Mouse (Mus musculus) left cerebral cortex, postnatal 14 days (tissue): ENCODE data around the gene Atp6v0d1. TPM values are rescaled to one million over a fixed set of nuclear protein-coding genes. Genes with fewer than 3 reads are reported as not detected.
"Not testable (repeated sequence)": the region's sequence is repeated elsewhere in the genome, so short reads cannot be mapped to it uniquely, and the experiment has no call there.

ENCODE experiments used
- DNase-seq, 2 experiments: peaks; one replicate each; pipeline ENCODE4 v3.0.0; 2021 to 2022; ENCODE audit warnings: low spot score in 2 of 2, mixed read lengths in 1 of 2
- intact Hi-C: fragments of 180-260 bp; cut with DNase I; formaldehyde crosslinking; loops from one replicate; pipeline ENCODE4 v1.15.1; 2025
- long read RNA-seq, 2 experiments: library from polyadenylated mRNA; stranded (forward); transcript quantifications; one replicate each; pipeline ENCODE4 v2.0.0; 2021
- total RNA-seq, 2 experiments: library from RNA; stranded (reverse); gene quantifications; 2 replicates each; pipeline ENCODE4 v1.2.3; 2021

The Atp6v0d1 gene
- total RNA-seq, result 100 to 1,000 TPM; 347 to 370 TPM
- long read RNA-seq, experiment 1, transcript Atp6v0d1-201 (8 exons, 1,629 nt), result major isoform, 319 of 342 reads
- long read RNA-seq, experiment 1, partial matches to known transcripts, result 14 of 342 reads
- long read RNA-seq, experiment 1, other reads (novel, unspliced or antisense), result 9 of 342 reads
- long read RNA-seq, experiment 2, transcript Atp6v0d1-201 (8 exons, 1,629 nt), result major isoform, 245 of 262 reads
- long read RNA-seq, experiment 2, partial matches to known transcripts, result 6 of 262 reads
- long read RNA-seq, experiment 2, other reads (novel, unspliced or antisense), result 11 of 262 reads

GRCm38 (mm10) chr8:105565952-105566702 lies at the start of gene Atp6v0d1:
Atp6v0d1 (minus strand) TSS chr8:105566047.
- intact Hi-C loops, result loop anchor here (2.0 kb wide), 1 partner anchor 39 kb away; the partner anchor contains the start of gene Ripor1
- DNase-seq, result peak; percentile 100

- no peak for DNase-seq
- intact Hi-C loops, result no loop called here
Measured at GRCm38 (mm10) chr8:105613830-105614511, 48.1 kb upstream of the Atp6v0d1 start.

- intact Hi-C loops, result no loop called here
- no peak for DNase-seq
Measured at GRCm38 (mm10) chr8:105613037-105613436, 47.2 kb upstream of the Atp6v0d1 start.

GRCm38 (mm10) chr8:105611836-105612235 lies 46.0 kb upstream of the Atp6v0d1 start:
- intact Hi-C loops, result no loop called here
- no peak for DNase-seq

- no peak for DNase-seq
- intact Hi-C loops, result no loop called here
Measured at GRCm38 (mm10) chr8:105609771-105610170, 43.9 kb upstream of the Atp6v0d1 start.

- intact Hi-C loops, result no loop called here
Measured at GRCm38 (mm10) chr8:105609355-105609754, 43.5 kb upstream of the Atp6v0d1 start.

GRCm38 (mm10) chr8:105607684-105608083 lies 41.8 kb upstream of the Atp6v0d1 start:
- DNase-seq, result peak in 1 of 2 experiments; percentile 61

More at GRCm38 (mm10) chr8:105609355-105609754, 43.5 kb upstream of the Atp6v0d1 start:
- no peak for DNase-seq

GRCm38 (mm10) chr8:105607062-105607461 lies 41.2 kb upstream of the Atp6v0d1 start:
- DNase-seq, result no peak
- intact Hi-C loops, result no loop called here

More at GRCm38 (mm10) chr8:105607684-105608083, 41.8 kb upstream of the Atp6v0d1 start:
- intact Hi-C loops, result no loop called here

- DNase-seq, result peak; percentile 88 to 94
- intact Hi-C loops, result no loop called here
Measured at GRCm38 (mm10) chr8:105606189-105607023, 40.6 kb upstream of the Atp6v0d1 start.

GRCm38 (mm10) chr8:105605491-105606188 lies 39.8 kb upstream of the Atp6v0d1 start:
- intact Hi-C loops, result loop anchor here (2.0 kb wide), 1 partner anchor 39 kb away; the partner anchor contains the start of gene Atp6v0d1
- DNase-seq, result no peak

GRCm38 (mm10) chr8:105604804-105605381 lies 39.0 kb upstream of the Atp6v0d1 start, which contains the start of gene Ripor1:
Ripor1 (plus strand) TSS chr8:105605255.
- peak; percentile 71 to 75 for DNase-seq
- intact Hi-C loops, result loop anchor here (2.0 kb wide), 1 partner anchor 38 kb away; the partner anchor contains the start of gene Atp6v0d1

GRCm38 (mm10) chr8:105602540-105602939 lies 36.7 kb upstream of the Atp6v0d1 start:
- intact Hi-C loops, DNase-seq: not testable (repeated sequence)

- DNase-seq, result no peak
- intact Hi-C loops, result no loop called here
Measured at GRCm38 (mm10) chr8:105601301-105601700, 35.5 kb upstream of the Atp6v0d1 start.

GRCm38 (mm10) chr8:105598777-105599176 lies 32.9 kb upstream of the Atp6v0d1 start:
- no peak for DNase-seq
- intact Hi-C loops, result no loop called here

GRCm38 (mm10) chr8:105596362-105597034 lies 30.7 kb upstream of the Atp6v0d1 start:
- intact Hi-C loops, result no loop called here
- DNase-seq, result no peak

- intact Hi-C loops, result no loop called here
- no peak for DNase-seq
Measured at GRCm38 (mm10) chr8:105594451-105595242, 28.8 kb upstream of the Atp6v0d1 start.

- peak; percentile 43 to 58 for DNase-seq
- intact Hi-C loops, result no loop called here
Measured at GRCm38 (mm10) chr8:105593859-105594258, 28.0 kb upstream of the Atp6v0d1 start.
